Comparison of ENCODE assay signal across 13 mouse cellular contexts in the genomic region with DNA sequence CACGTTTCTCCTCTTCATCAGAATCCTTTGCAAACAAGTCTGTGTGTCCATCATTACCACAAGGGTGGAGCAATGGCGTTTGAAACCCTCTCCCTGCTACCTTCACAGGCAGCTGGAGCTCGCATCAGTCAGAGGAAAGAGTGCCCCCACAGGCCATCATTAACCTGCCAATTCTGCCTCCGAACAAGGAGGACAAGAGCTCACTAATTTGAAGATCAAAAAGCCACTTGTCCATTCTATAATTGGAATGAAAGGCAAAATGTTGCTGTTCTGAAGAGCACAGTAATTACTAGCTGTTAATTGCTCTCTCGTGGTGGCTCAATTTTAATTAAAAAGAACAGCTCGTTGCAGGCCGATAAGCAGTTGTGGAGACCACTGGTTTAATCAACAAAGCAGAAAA.
A peak's percentile ranks its signal among the peaks of the same experiment; 100 is the strongest.
DNase-seq lines count a peak whose midpoint lies in the region; ATAC-seq and TF ChIP-seq lines count a peak whose summit lies in the region.
"Had no signal": no experiment of that assay in that cellular context is flagged by ENCODE, and none has a peak within 500 bp of the region (broad histone marks: within the 10 kb centered on the region; RNA-seq: fewer than 3 reads in every experiment).

No protein-coding gene starts in this region.

- intact Hi-C loops in gastrocnemius, postnatal 14 days (cut with DNase I; ENCODE audit: low total_unique reads): no loop called here

- H3K9me3 ChIP-seq in forebrain, embryonic 15.5 days: no peaks in the 10 kb centered on the region
- H3K9me3 ChIP-seq in neural tube, embryonic 15.5 days (replicated peaks): no peaks in the 10 kb centered on the region
- H3K9me3 ChIP-seq: limb, embryonic 13.5 days had no signal

- no peak for TF ChIP-seq CTCF in lung, adult 2 months (IDR thresholded peaks at IDR 0.05; ENCODE audit: insufficient read depth, low read length)

- H3K4me1 ChIP-seq in lung, adult 2 months (ENCODE audit: control insufficient read depth, insufficient read depth, low read length): no peaks in the 10 kb centered on the region
- H3K4me1 ChIP-seq in forebrain, embryonic 15.5 days: 0 out of 2 replicates have a peak, but pooled peaks cover 6% of the 10 kb centered on the region
- H3K4me1 ChIP-seq in neural tube, embryonic 15.5 days: peaks cover 9% of the 10 kb centered on the region

- H3K9ac ChIP-seq in forebrain, embryonic 15.5 days (replicated peaks): no peak overlapping the region
- H3K9ac ChIP-seq in neural tube, embryonic 15.5 days (replicated peaks): no peak overlapping the region
- H3K9ac ChIP-seq: limb, embryonic 13.5 days; liver, postnatal 0 days had no signal

- ATAC-seq in forebrain, embryonic 15.5 days (replicated peaks): peak; percentile 66; the same call in 1 of the 2 replicates
- peak; percentile 73 for ATAC-seq in neural tube, embryonic 15.5 days (ENCODE audit: low FRiP score)
- ATAC-seq: liver, postnatal 0 days had no signal

- peaks cover 9% of the 10 kb centered on the region; the same call in 1 of the 2 replicates for H3K27me3 ChIP-seq in forebrain, embryonic 15.5 days
- peaks cover 4% of the 10 kb centered on the region; the same call in 1 of the 2 replicates for H3K27me3 ChIP-seq in neural tube, embryonic 15.5 days (replicated peaks)
- H3K27me3 ChIP-seq: limb, embryonic 13.5 days had no signal

- no peak overlapping the region for H3K27ac ChIP-seq in forebrain, embryonic 15.5 days (replicated peaks)
- no peak overlapping the region for H3K27ac ChIP-seq in neural tube, embryonic 15.5 days (replicated peaks)
- H3K27ac ChIP-seq: limb, embryonic 13.5 days had no signal

- H3K4me2 ChIP-seq in forebrain, embryonic 15.5 days (replicated peaks): no peak overlapping the region
- no peak overlapping the region for H3K4me2 ChIP-seq in neural tube, embryonic 15.5 days
- H3K4me2 ChIP-seq: limb, embryonic 13.5 days had no signal

- DNase-seq in cerebellum, postnatal 10 days: peak; percentile 21 to 34
- DNase-seq in cerebellum, postnatal 25 days: no peak
- peak; percentile 1 for DNase-seq in lung, adult 2 months
- DNase-seq in lung, adult 18-20 months: no peak
- no peak for DNase-seq in ovary, postnatal 36 days (ENCODE audit: low spot score)
- DNase-seq in gastrocnemius, postnatal 14 days: no peak
- DNase-seq: adrenal gland, postnatal 10 days; gastrocnemius, postnatal 36 days; liver, postnatal 0 days; thymus, adult 2 months had no signal

- H3K4me3 ChIP-seq in lung, adult 2 months (replicated peaks; ENCODE audit: extremely low read depth, low read depth, low read length): no peak overlapping the region
- no peak overlapping the region for H3K4me3 ChIP-seq in forebrain, embryonic 15.5 days
- no peak overlapping the region for H3K4me3 ChIP-seq in neural tube, embryonic 15.5 days (replicated peaks)
- H3K4me3 ChIP-seq: limb, embryonic 13.5 days had no signal

- 74% methylated on average over 7 of the region's 7 CpGs for WGBS in lung, adult 2 months
- 6% methylated on average over 7 of the region's 7 CpGs for WGBS in forebrain, embryonic 15.5 days
- 19% methylated on average over 7 of the region's 7 CpGs for WGBS in neural tube, embryonic 15.5 days

- H3K36me3 ChIP-seq in forebrain, embryonic 15.5 days: no peaks in the 10 kb centered on the region
- H3K36me3 ChIP-seq in neural tube, embryonic 15.5 days: no peaks in the 10 kb centered on the region
- H3K36me3 ChIP-seq: limb, embryonic 13.5 days had no signal

- no peak for TF ChIP-seq POLR2A in lung, adult 2 months (IDR thresholded peaks at IDR 0.05; ENCODE audit: borderline replicate concordance, extremely low read depth, low read depth, low read length)

Comparison
In these comparisons a context has a peak if more than half of its experiments do, and no peak if none do; other contexts are left out.
1. DNase-seq: peak in cerebellum, postnatal 10 days (2 of 2) and lung, adult 2 months (single experiment); none in cerebellum, postnatal 25 days (0 of 2), lung, adult 18-20 months (0 of 2), ovary, postnatal 36 days (single experiment) and gastrocnemius, postnatal 14 days (single experiment).